Mouse (Mus musculus): ENCODE measurements around the gene Plvap.
A peak's percentile ranks its signal among the peaks of the same experiment; 100 is the strongest.

The Plvap gene

GRCm38 (mm10) chr8:71516786-71517185 is 5.2 kb upstream of the Plvap start:
- Histone ChIP-seq H3K27me3 (ENCODE audit: insufficient read depth, low read length) (peaks cover 36% of the 10 kb centered on the region), H3K9me3 (ENCODE audit: low read length) (peaks cover 5% of the 10 kb centered on the region), H3K4me1 (replicated peaks; ENCODE audit: low read depth, low read length) (peaks cover 40% of the 10 kb centered on the region), H3K4me3 (replicated peaks; ENCODE audit: low read length) (no peak overlapping the region), H3K36me3 (ENCODE audit: insufficient read depth, low read length) (no peaks in the 10 kb centered on the region)
- TF ChIP-seq POU5F1 (IDR thresholded peaks at IDR 0.05; ENCODE audit: borderline replicate concordance, low read length) (no peak), CTCF (conservative IDR thresholded peaks at IDR 0.05; ENCODE audit: low read length) (no peak)

DNA sequence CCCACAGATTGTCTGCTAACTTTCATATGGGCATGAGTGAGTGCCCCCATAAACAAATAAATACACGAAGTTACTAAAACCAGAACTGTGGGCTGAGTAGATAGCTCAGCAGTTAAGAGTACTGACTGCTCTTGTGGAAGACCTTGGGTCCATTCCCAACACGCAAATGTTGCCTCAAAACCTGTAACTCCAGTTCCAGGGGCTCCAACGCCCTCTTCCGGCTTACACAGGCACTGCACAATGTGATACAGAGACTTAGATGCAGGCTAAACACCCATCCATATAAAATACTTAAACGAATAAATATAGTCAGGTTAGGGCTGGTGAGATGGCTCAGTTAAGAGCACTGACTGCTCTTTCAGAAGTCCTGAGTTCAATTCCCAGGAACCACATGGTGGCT is 3.5 kb upstream of the Plvap start:
- peaks cover 39% of the 10 kb centered on the region for H3K27me3 ChIP-seq (ENCODE audit: insufficient read depth, low read length)
- H3K36me3 ChIP-seq (ENCODE audit: insufficient read depth, low read length) = no peaks in the 10 kb centered on the region
- TF ChIP-seq NANOG (IDR thresholded peaks at IDR 0.05; ENCODE audit: borderline replicate concordance, low read length) (no peak), CTCF (conservative IDR thresholded peaks at IDR 0.05; ENCODE audit: low read length) (peak; percentile 65), POU5F1 (IDR thresholded peaks at IDR 0.05; ENCODE audit: borderline replicate concordance, low read length) (no peak)
- H3K4me1 ChIP-seq (replicated peaks; ENCODE audit: low read depth, low read length) = peaks cover 39% of the 10 kb centered on the region
- peaks cover 5% of the 10 kb centered on the region for H3K9me3 ChIP-seq (ENCODE audit: low read length)
- H3K4me3 ChIP-seq (replicated peaks; ENCODE audit: low read length) = no peak overlapping the region

GRCm38 (mm10) chr8:71513018-71513754 is 1.6 kb upstream of the Plvap start:
- peaks cover 51% of the 10 kb centered on the region for H3K27me3 ChIP-seq (ENCODE audit: insufficient read depth, low read length)

GRCm38 (mm10) chr8:71509316-71509715 is 2.2 kb downstream of the Plvap start:
- H3K4me3 ChIP-seq (replicated peaks; ENCODE audit: low read length) = no peak overlapping the region
- TF ChIP-seq NANOG (IDR thresholded peaks at IDR 0.05; ENCODE audit: borderline replicate concordance, low read length) = no peak
- no peak for TF ChIP-seq POU5F1 (IDR thresholded peaks at IDR 0.05; ENCODE audit: borderline replicate concordance, low read length)
- TF ChIP-seq CTCF (conservative IDR thresholded peaks at IDR 0.05; ENCODE audit: low read length) = no peak
- peaks cover 59% of the 10 kb centered on the region for H3K4me1 ChIP-seq (replicated peaks; ENCODE audit: low read depth, low read length)
- peaks cover 7% of the 10 kb centered on the region; the same call in 1 of the 2 replicates for H3K36me3 ChIP-seq (ENCODE audit: insufficient read depth, low read length)
- no peaks in the 10 kb centered on the region for H3K9me3 ChIP-seq (ENCODE audit: low read length)
- peaks cover 74% of the 10 kb centered on the region for H3K27me3 ChIP-seq (ENCODE audit: insufficient read depth, low read length)

More at GRCm38 (mm10) chr8:71513018-71513754, 1.6 kb upstream of the Plvap start:
- Histone ChIP-seq H3K9me3 (ENCODE audit: low read length) (no peaks in the 10 kb centered on the region), H3K4me1 (replicated peaks; ENCODE audit: low read depth, low read length) (peaks cover 48% of the 10 kb centered on the region), H3K4me3 (replicated peaks; ENCODE audit: low read length) (no peak overlapping the region), H3K36me3 (ENCODE audit: insufficient read depth, low read length) (no peaks in the 10 kb centered on the region)
- TF ChIP-seq NANOG (IDR thresholded peaks at IDR 0.05; ENCODE audit: borderline replicate concordance, low read length) (no peak), POU5F1 (IDR thresholded peaks at IDR 0.05; ENCODE audit: borderline replicate concordance, low read length) (no peak), CTCF (conservative IDR thresholded peaks at IDR 0.05; ENCODE audit: low read length) (no peak)

DNA sequence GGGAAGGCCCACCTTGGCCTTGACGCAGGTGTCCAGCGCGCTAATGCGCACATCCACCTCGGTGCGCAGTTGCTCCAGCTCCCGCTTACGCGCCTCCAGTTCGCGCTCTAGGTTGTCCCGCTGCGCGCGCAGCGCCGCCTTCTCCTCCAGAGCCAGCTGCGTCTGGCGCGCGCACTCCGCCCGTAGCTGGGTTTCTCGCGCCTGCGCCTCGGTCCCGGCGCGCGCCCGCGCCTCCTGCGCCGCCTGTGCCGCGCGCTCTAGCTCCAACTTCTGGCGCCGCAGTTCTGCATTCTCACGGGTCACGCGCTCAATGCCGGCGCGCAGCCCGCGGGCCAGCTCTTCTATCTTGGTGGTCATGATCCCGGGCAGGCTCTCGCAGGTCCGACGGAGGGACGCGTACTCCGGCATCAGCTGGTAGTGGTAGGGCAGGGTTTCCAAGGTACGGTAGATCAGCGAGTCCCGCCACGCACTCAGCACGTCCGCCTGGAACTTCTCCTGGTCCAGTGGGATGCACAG is 3.9 kb downstream of the Plvap start:
- no peak for TF ChIP-seq POU5F1 (IDR thresholded peaks at IDR 0.05; ENCODE audit: borderline replicate concordance, low read length)
- TF ChIP-seq NANOG (IDR thresholded peaks at IDR 0.05; ENCODE audit: borderline replicate concordance, low read length) = no peak
- no peak for TF ChIP-seq CTCF (conservative IDR thresholded peaks at IDR 0.05; ENCODE audit: low read length)
- peaks cover 7% of the 10 kb centered on the region; the same call in 1 of the 2 replicates for H3K36me3 ChIP-seq (ENCODE audit: insufficient read depth, low read length)
- peaks cover 54% of the 10 kb centered on the region for H3K4me1 ChIP-seq (replicated peaks; ENCODE audit: low read depth, low read length)
- H3K9me3 ChIP-seq (ENCODE audit: low read length) = no peaks in the 10 kb centered on the region
- peaks cover 71% of the 10 kb centered on the region for H3K27me3 ChIP-seq (ENCODE audit: insufficient read depth, low read length)
- H3K4me3 ChIP-seq (replicated peaks; ENCODE audit: low read length) = peak overlapping the region; percentile 81

DNA sequence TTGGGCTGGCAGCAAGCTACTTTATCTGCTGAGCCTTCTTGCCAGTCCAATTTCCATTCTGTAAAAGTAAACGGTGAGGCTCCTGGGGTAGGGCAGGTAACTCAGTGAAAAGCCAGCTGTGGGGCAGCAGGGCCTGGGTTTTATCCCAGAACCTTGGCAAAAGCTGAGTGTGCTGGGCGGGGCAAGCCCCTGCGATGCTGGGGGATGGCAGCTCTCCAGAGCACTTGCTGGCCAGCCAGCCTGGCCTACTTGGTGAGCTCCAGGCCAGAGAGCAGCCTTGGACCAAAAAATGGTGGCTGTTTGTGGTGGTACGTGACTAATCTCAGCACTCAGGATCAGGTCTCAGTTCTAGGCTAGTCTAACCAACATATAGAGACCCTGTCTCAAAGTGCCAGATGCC is 5.6 kb downstream of the Plvap start:
- Histone ChIP-seq H3K4me3 (replicated peaks; ENCODE audit: low read length) (no peak overlapping the region), H3K4me1 (replicated peaks; ENCODE audit: low read depth, low read length) (peaks cover 42% of the 10 kb centered on the region), H3K36me3 (ENCODE audit: insufficient read depth, low read length) (peaks cover 7% of the 10 kb centered on the region; the same call in 1 of the 2 replicates), H3K27me3 (ENCODE audit: insufficient read depth, low read length) (peaks cover 56% of the 10 kb centered on the region), H3K9me3 (ENCODE audit: low read length) (no peaks in the 10 kb centered on the region)
- no peak for TF ChIP-seq NANOG (IDR thresholded peaks at IDR 0.05; ENCODE audit: borderline replicate concordance, low read length)
- no peak for TF ChIP-seq CTCF (conservative IDR thresholded peaks at IDR 0.05; ENCODE audit: low read length)
- no peak for TF ChIP-seq POU5F1 (IDR thresholded peaks at IDR 0.05; ENCODE audit: borderline replicate concordance, low read length)

- Histone ChIP-seq H3K27me3 (ENCODE audit: insufficient read depth, low read length) (peaks cover 50% of the 10 kb centered on the region), H3K9me3 (ENCODE audit: low read length) (no peaks in the 10 kb centered on the region), H3K4me3 (replicated peaks; ENCODE audit: low read length) (no peak overlapping the region), H3K36me3 (ENCODE audit: insufficient read depth, low read length) (peaks cover 7% of the 10 kb centered on the region; the same call in 1 of the 2 replicates), H3K4me1 (replicated peaks; ENCODE audit: low read depth, low read length) (peaks cover 47% of the 10 kb centered on the region)
- TF ChIP-seq POU5F1 (IDR thresholded peaks at IDR 0.05; ENCODE audit: borderline replicate concordance, low read length) (no peak), CTCF (conservative IDR thresholded peaks at IDR 0.05; ENCODE audit: low read length) (no peak), NANOG (IDR thresholded peaks at IDR 0.05; ENCODE audit: borderline replicate concordance, low read length) (no peak)
These were observed 6.2 kb downstream of the Plvap start for GRCm38 (mm10) chr8:71505326-71505725.

GRCm38 (mm10) chr8:71504349-71504748 is 7.2 kb downstream of the Plvap start:
- no peaks in the 10 kb centered on the region for H3K9me3 ChIP-seq (ENCODE audit: low read length)
- no peak overlapping the region for H3K4me3 ChIP-seq (replicated peaks; ENCODE audit: low read length)
- H3K27me3 ChIP-seq (ENCODE audit: insufficient read depth, low read length) = peaks cover 40% of the 10 kb centered on the region
- H3K4me1 ChIP-seq (replicated peaks; ENCODE audit: low read depth, low read length) = peaks cover 52% of the 10 kb centered on the region
- TF ChIP-seq POU5F1 (IDR thresholded peaks at IDR 0.05; ENCODE audit: borderline replicate concordance, low read length) (no peak), NANOG (IDR thresholded peaks at IDR 0.05; ENCODE audit: borderline replicate concordance, low read length) (no peak), CTCF (conservative IDR thresholded peaks at IDR 0.05; ENCODE audit: low read length) (no peak)
- peaks cover 7% of the 10 kb centered on the region; the same call in 1 of the 2 replicates for H3K36me3 ChIP-seq (ENCODE audit: insufficient read depth, low read length)
